Mouse (Mus musculus) induced T-regulatory cell, adult 2 months (primary cell): ENCODE data around the gene A630095E13Rik.
"Not testable (repeated sequence)": the region's sequence is repeated elsewhere in the genome, so short reads cannot be mapped to it uniquely, and the experiment has no call there.

Source experiments
- DNase-seq: peaks from one replicate; pipeline ENCODE4 v3.0.0-alpha.2; 2012; ENCODE audit warnings: low read depth

The A630095E13Rik gene

DNA sequence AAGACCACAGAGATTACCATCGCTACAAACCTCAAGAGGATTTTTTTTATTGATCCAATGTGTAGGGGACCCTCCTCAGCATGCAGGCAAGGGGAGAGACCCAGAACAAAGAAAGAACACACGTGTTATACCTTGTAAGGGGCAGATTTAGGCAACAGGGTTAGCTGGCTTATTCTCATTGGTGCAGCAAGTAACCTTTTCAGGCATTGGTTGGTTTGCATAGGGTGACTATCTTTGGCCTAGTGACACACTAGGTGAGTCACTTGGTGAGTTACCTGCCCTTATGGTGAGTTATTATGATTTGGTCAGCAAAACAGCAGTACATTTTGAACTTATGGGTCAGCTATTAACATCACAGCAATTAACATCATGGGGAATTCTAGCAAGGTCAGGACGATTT, at the start of gene A630095E13Rik:
Gene A630095E13Rik, minus strand, starts transcription at position 101 of the 400 bp plus-strand sequence.
- DNase-seq: not testable (repeated sequence)

DNA sequence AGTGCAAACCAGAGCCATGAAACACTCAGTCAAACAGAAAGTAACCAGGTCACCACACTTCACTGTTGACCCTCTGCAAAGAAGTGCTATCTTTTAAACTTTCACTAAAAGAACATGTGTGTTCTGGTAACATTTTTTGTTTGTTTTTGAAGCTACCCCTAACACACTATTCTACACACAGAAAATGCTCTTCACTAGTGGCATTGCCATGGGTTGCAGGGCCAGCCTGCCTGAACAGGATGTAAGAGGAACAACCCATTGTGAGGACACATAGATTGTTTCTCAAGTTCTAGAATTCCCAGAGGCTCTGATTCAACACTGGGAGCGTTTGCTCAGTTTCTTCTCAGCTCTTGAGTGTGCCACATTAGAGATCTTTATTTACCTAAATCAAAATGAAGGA, 49.7 kb upstream of the A630095E13Rik start, which contains the start of gene Acrv1:
Gene Acrv1, plus strand, starts transcription at position 301 of the 400 bp plus-strand sequence.
- no peak for DNase-seq

DNA sequence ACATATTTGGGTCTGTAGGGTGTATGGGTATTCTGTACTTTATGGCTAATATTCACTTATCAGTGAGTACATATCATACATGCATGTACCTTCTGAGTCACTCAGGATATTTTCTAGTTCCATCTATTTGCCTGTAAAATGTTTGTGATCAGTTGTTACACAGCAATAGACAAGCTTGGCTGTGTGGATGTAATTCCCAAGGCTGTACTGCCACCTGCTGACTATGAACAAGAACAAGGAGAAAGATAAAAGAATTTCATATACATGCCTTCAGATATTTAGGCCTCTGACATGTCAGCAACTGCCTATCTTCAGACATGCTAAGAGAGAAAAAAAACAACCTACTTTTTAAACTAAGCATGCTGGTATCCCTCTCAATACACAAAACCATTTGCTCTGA, 44.2 kb upstream of the A630095E13Rik start:
- peak; percentile 5 for DNase-seq

DNA sequence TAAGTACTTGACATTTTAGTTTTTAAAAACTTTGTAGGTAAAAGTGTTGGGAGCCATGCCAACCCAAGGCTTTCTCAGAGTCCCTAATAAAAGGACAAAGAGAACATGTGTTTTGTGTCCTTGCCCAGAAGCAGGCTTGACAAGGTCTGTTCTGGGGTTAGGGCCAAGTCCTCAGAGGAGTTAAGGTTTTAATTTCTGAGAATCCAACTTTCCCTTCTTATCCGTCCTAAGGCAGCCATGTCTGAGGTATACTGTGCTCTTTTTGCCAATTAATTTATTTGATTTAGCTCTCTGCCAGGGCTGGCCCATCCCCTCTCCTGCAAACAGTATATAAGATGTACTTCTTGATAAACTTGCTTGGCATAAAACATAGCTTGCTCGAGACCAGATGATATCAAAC, 38.2 kb upstream of the A630095E13Rik start:
- DNase-seq: no peak
